Mouse (Mus musculus): ENCODE measurements at regions not wholly inside any gene's neighbourhood (a gene's known extent, or its start where the extent isn't known, plus 50 kb on each side); places are given as distances from the start of the nearest gene placed in this dataset.
"Not testable (repeated sequence)": the region's sequence is repeated elsewhere in the genome, so short reads cannot be mapped to it uniquely, and the experiment has no call there.

DNA sequence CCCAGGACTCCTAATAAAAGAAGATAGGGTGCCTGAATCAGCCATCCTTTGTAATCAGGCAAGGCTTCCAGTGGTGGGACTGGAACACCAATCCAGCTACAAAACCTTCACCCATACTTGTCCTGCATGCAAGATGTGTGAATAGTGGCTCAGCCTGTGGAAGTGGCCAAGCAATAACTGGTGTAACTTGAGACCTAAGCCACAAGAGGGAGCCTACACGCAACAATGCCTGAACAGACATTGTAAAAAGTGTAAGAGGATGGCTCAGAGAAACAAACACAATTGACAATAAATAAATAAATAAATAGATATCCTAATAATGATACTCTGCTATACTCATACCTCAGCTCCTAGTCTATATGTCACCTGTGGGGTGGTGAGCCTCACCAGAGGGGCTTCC, 781.5 kb upstream of the Cdh20 start:
- no peaks in the 10 kb centered on the region for H3K4me1 ChIP-seq (ENCODE audit: control insufficient read depth, insufficient read depth)
- no peaks in the 10 kb centered on the region for H3K9me3 ChIP-seq (replicated peaks; ENCODE audit: control insufficient read depth, low read length)
- H3K9ac ChIP-seq (replicated peaks; ENCODE audit: low read depth, low read length) = no peak overlapping the region
- no peaks in the 10 kb centered on the region for H3K36me3 ChIP-seq (replicated peaks; ENCODE audit: control insufficient read depth, insufficient read depth, low read length)
- H3K4me2 ChIP-seq (ENCODE audit: low read depth, low read length) = no peak overlapping the region
- no peak overlapping the region for H3K27ac ChIP-seq (ENCODE audit: low read depth)
- peak; percentile 46 for DNase-seq (ENCODE audit: low spot score)
- H3K27me3 ChIP-seq (ENCODE audit: control insufficient read depth, insufficient read depth, low read length) = no peaks in the 10 kb centered on the region
- H3K4me3 ChIP-seq (ENCODE audit: low read depth, low read length) = no peak overlapping the region
- TF ChIP-seq CTCF (IDR thresholded peaks at IDR 0.05; ENCODE audit: low read depth) = peak; percentile 65
- no peak for TF ChIP-seq EP300 (IDR thresholded peaks at IDR 0.05; ENCODE audit: low read depth)
- no peak for ATAC-seq (ENCODE audit: insufficient read depth, low read depth)
- 28% methylated on average over 1 of the region's 1 CpGs for WGBS

DNA sequence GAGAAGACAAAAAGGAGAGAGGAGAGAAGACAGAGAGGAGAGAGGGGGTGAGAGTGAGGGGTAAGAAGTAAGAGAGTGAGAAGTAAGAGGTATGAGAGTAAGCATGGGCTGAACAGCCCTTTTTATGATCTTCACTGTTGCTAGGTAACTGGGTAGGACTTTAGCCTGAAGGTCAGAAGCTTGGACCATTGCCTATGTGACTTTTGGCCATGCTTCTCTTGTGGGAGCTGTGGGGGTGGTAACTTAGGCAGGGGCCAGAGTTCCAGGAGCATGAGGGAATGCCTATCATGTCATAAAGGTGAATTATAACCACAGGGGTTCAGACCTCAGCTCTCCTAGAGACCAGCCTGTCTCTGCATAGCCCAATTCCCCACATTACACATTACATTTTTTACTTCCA, 765.4 kb upstream of the Cdh20 start:
- H3K4me3 ChIP-seq (ENCODE audit: low read depth, low read length); H3K36me3 ChIP-seq (replicated peaks; ENCODE audit: control insufficient read depth, insufficient read depth, low read length); DNase-seq (ENCODE audit: low spot score); ATAC-seq (ENCODE audit: insufficient read depth, low read depth); H3K9ac ChIP-seq (replicated peaks; ENCODE audit: low read depth, low read length); H3K27ac ChIP-seq (ENCODE audit: low read depth); H3K4me1 ChIP-seq (ENCODE audit: control insufficient read depth, insufficient read depth); H3K9me3 ChIP-seq (replicated peaks; ENCODE audit: control insufficient read depth, low read length); H3K27me3 ChIP-seq (ENCODE audit: control insufficient read depth, insufficient read depth, low read length); H3K4me2 ChIP-seq (ENCODE audit: low read depth, low read length): not testable (repeated sequence)

DNA sequence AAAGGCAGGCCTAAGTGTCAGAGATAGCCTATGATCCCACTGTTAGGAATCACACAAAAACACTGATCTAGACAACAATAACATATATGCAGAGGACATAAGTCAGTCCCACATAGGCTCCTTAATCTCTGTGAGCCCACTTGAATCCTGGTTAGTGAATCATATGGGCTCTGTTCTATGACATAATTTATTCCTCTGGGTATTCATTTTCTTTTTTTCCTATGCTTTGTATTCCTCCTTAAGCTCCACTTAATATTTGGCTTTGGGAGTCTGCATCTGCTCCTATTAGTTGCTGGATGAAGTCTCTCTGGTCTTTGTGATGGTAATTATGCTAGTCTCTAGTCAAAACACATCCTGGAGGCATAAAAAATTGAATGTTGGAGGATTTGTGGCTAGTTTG, 738.7 kb upstream of the Cdh20 start:
- no peaks in the 10 kb centered on the region for H3K36me3 ChIP-seq (replicated peaks; ENCODE audit: control insufficient read depth, insufficient read depth, low read length)
- TF ChIP-seq EP300 (IDR thresholded peaks at IDR 0.05; ENCODE audit: low read depth) (no peak), CTCF (IDR thresholded peaks at IDR 0.05; ENCODE audit: low read depth) (no peak)
- ATAC-seq (ENCODE audit: insufficient read depth, low read depth) = no peak

DNA sequence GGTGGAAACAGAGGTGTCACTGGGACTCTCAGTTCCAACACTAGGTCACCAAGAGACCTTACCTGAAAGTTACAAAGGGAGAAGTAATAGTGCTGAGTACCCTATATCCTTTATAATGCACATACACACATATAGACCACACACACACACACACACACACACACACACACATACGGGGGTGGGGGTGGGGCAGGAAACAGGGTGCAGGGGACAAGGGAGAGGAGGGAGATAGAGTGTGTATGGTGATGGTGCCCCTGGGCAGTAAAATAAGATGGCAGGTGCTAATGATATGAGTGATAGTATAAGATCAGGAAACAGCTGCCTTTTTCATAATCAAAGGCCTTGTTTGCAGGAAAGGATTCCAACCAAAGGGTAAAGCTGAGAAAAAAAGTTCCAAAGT, 719.9 kb upstream of the Cdh20 start:
- 60% methylated on average over 1 of the region's 1 CpGs for WGBS
- DNase-seq (ENCODE audit: low spot score) = no peak
- no peak for TF ChIP-seq EP300 (IDR thresholded peaks at IDR 0.05; ENCODE audit: low read depth)
- no peak for TF ChIP-seq CTCF (IDR thresholded peaks at IDR 0.05; ENCODE audit: low read depth)

More for the DNA sequence above, 738.7 kb upstream of the Cdh20 start:
- Histone ChIP-seq H3K4me3 (ENCODE audit: low read depth, low read length) (no peak overlapping the region), H3K4me1 (ENCODE audit: control insufficient read depth, insufficient read depth) (no peaks in the 10 kb centered on the region), H3K4me2 (ENCODE audit: low read depth, low read length) (no peak overlapping the region), H3K9me3 (replicated peaks; ENCODE audit: control insufficient read depth, low read length) (no peaks in the 10 kb centered on the region), H3K9ac (replicated peaks; ENCODE audit: low read depth, low read length) (no peak overlapping the region), H3K27ac (ENCODE audit: low read depth) (no peak overlapping the region), H3K27me3 (ENCODE audit: control insufficient read depth, insufficient read depth, low read length) (no peaks in the 10 kb centered on the region)
- no peak for DNase-seq (ENCODE audit: low spot score)

DNA sequence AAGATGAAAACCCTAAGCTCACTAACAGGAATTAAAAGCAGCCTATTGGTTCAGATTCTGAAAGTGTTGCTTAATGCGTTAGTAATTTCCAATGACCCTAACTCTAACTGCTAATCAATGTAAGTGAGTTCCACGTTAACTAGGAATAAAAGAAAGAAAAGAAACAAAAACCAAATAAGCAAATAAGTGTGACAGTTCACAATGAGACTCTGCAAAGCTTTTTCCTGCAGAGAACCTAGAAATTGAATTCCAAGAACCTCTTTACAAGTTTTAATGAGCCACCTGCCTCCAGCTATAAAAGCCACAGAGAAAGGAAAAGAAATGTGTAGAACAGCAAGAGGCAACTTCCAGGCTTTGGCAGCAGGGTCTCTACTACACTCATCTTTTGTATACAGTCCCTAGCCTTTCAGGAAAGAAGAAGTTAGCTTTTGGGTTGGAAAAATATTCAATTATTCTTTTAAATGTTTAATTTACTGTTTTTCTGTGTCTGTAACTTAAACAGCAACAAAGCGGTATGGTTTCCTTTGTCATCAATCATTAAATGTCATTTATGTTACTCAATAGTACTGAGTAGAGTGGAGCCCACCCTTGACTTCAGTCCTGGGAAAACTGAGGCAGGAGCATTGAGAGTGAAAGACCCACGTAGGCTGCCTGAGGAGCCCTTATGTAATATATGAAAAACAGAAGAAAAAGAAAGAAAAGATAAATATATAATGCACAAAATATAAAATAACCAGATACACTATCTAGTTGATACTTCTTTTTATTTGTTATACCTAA, 719.0 kb upstream of the Cdh20 start:
- DNase-seq (ENCODE audit: low spot score) (no peak), ATAC-seq (ENCODE audit: insufficient read depth, low read depth) (no peak)
- Histone ChIP-seq H3K4me2 (ENCODE audit: low read depth, low read length) (no peak overlapping the region), H3K27me3 (ENCODE audit: control insufficient read depth, insufficient read depth, low read length) (no peaks in the 10 kb centered on the region), H3K27ac (ENCODE audit: low read depth) (no peak overlapping the region), H3K36me3 (replicated peaks; ENCODE audit: control insufficient read depth, insufficient read depth, low read length) (no peaks in the 10 kb centered on the region), H3K9ac (replicated peaks; ENCODE audit: low read depth, low read length) (no peak overlapping the region), H3K9me3 (replicated peaks; ENCODE audit: control insufficient read depth, low read length) (no peaks in the 10 kb centered on the region), H3K4me1 (ENCODE audit: control insufficient read depth, insufficient read depth) (no peaks in the 10 kb centered on the region), H3K4me3 (ENCODE audit: low read depth, low read length) (no peak overlapping the region)
- TF ChIP-seq CTCF (IDR thresholded peaks at IDR 0.05; ENCODE audit: low read depth) (no peak), EP300 (IDR thresholded peaks at IDR 0.05; ENCODE audit: low read depth) (no peak)
- WGBS = 71% methylated on average over 4 of the region's 4 CpGs

More for the DNA sequence above, 719.9 kb upstream of the Cdh20 start:
- Histone ChIP-seq H3K27ac (ENCODE audit: low read depth) (no peak overlapping the region), H3K4me2 (ENCODE audit: low read depth, low read length) (no peak overlapping the region), H3K27me3 (ENCODE audit: control insufficient read depth, insufficient read depth, low read length) (no peaks in the 10 kb centered on the region), H3K4me1 (ENCODE audit: control insufficient read depth, insufficient read depth) (no peaks in the 10 kb centered on the region), H3K36me3 (replicated peaks; ENCODE audit: control insufficient read depth, insufficient read depth, low read length) (no peaks in the 10 kb centered on the region), H3K9ac (replicated peaks; ENCODE audit: low read depth, low read length) (no peak overlapping the region), H3K4me3 (ENCODE audit: low read depth, low read length) (no peak overlapping the region), H3K9me3 (replicated peaks; ENCODE audit: control insufficient read depth, low read length) (no peaks in the 10 kb centered on the region)
- ATAC-seq (ENCODE audit: insufficient read depth, low read depth) = no peak
